Mouse (Mus musculus) limb, embryonic 14.5 days (tissue): Measurements from ENCODE around the gene Ccdc160. TPM values are rescaled to one million over a fixed set of nuclear protein-coding genes. Genes with fewer than 3 reads are reported as not detected.

ENCODE experiments used
- ATAC-seq: fragments of 200-750 bp; cut with Nextera tagmentation; 2 replicates; pipeline ENCODE4 v1.8.0; 2017; ENCODE audit warnings: low read depth, moderate number of reproducible peaks, moderate TSS enrichment; ENCODE audit not compliant: low FRiP score
- DNase-seq: peaks from one replicate; pipeline ENCODE4 v3.0.0-alpha.2; 2015; ENCODE audit warnings: low spot score
- H3K27ac ChIP-seq: fragments of 300-500 bp; sonication (generic); replicated peaks from 2 replicates; pipeline ENCODE4 v1.5.1; 2014; ENCODE audit warnings: low read depth, mild to moderate bottlenecking, low read length, moderate library complexity, mixed read lengths
- H3K27me3 ChIP-seq: fragments of 300-500 bp; sonication (generic); 2 replicates; pipeline ENCODE4 v1.6.1; 2014; ENCODE audit warnings: low read length, mixed read lengths; ENCODE audit not compliant: control insufficient read depth, insufficient read depth
- H3K36me3 ChIP-seq: fragments of 300-500 bp; sonication (generic); 2 replicates; pipeline ENCODE4 v1.6.1; 2014; ENCODE audit warnings: mild to moderate bottlenecking, low read length, moderate library complexity, mixed read lengths; ENCODE audit not compliant: control insufficient read depth, insufficient read depth
- H3K4me1 ChIP-seq: fragments of 300-500 bp; sonication (generic); 2 replicates; pipeline ENCODE4 v1.6.1; 2014; ENCODE audit warnings: antibody characterized with exemption, low read length, mixed read lengths; ENCODE audit not compliant: control insufficient read depth, insufficient read depth
- H3K4me2 ChIP-seq: fragments of 300-500 bp; sonication (generic); replicated peaks from 2 replicates; pipeline ENCODE4 v1.6.1; 2014; ENCODE audit warnings: low read depth, mild to moderate bottlenecking, low read length, moderate library complexity; ENCODE audit not compliant: severe bottlenecking
- H3K4me3 ChIP-seq: fragments of 300-500 bp; sonication (generic); replicated peaks from 2 replicates; pipeline ENCODE4 v1.5.1; 2014; ENCODE audit warnings: low read length
- H3K9ac ChIP-seq: fragments of 300-500 bp; sonication (generic); 2 replicates; pipeline ENCODE4 v1.6.1; 2014; ENCODE audit warnings: mild to moderate bottlenecking, low read depth, low read length, moderate library complexity; ENCODE audit not compliant: severe bottlenecking
- H3K9me3 ChIP-seq: fragments of 300-500 bp; sonication (generic); 2 replicates; pipeline ENCODE4 v1.6.1; 2016; ENCODE audit warnings: low read length; ENCODE audit not compliant: control insufficient read depth
- POLR2A ChIP-seq: fragments of 200-500 bp; IDR thresholded peaks from 2 replicates; pipeline ENCODE4 v1.8.0; 2012; ENCODE audit warnings: inconsistent platforms, mild to moderate bottlenecking, moderate library complexity, borderline replicate concordance; ENCODE audit not compliant: insufficient read depth, insufficient read length; ENCODE audit errors: extremely low read depth
- WGBS: fragments of 180-500 bp; shearing (Covaris S2); extraction: QIAGEN DNeasy Blood & Tissue Kit; methylation state at CpG from one replicate; pipeline ENCODE4 v1.1.7; 2014; 5-methylcytosine and 5-hydroxymethylcytosine counted together
- microRNA counts: library from miRNA; unstranded; fragments of <30 nt; microRNA quantifications from one replicate; lab custom pipeline; 2016
- microRNA-seq: library from miRNA; unstranded; fragments of <30 nt; microRNA quantifications from one replicate; pipeline ENCODE4, GENCODE M21; 2016
- polyA plus RNA-seq, 2 experiments: library from polyadenylated mRNA; depleted of rRNA in 1 of 2; stranded (reverse) in 1 of 2; unstranded in 1 of 2; fragments of >200 nt; fragmentation: Nextera tagmentation in 1 of 2; extraction: Ambion mirVana in 1 of 2; gene quantifications; 2 replicates each; pipeline versions ENCODE4 v1.2.1 to v1.2.3; 2012 to 2014

Gene Ccdc160
- polyA plus RNA-seq, 2 experiments, result 0.23 to 0.25 TPM

DNA sequence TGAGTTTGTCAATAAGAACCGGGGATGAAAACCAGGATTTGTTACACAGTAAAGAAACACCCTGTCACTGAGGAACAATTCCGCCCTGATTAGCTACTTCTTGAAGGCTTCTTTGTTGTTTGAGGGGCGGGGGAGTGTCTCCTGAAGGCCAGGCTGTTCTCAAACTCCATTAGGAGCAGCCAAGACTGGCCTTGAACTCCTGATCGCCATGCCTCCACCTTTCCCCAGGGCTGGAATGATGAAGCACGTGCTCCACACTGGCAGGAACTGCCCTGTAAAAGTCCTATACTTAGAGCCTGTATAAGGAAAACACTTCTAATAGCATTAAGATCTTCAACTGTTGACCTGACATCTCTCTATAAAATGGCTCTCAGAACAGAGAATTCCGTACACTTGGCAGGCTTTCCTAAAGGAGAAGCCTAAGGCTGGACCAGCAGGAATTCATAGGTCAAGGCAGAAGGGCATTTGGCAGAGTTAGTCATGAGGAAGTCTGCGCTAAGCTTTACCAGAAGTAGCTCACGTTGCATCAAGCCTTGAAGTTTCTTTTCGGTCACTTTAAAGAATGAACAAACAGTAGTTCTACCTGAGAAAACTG lies 6.1 kb downstream of the Ccdc160 start:
- ATAC-seq, result no peak
- 60% methylated on average over 9 of the region's 9 CpGs for WGBS
- H3K9ac ChIP-seq, result no peak overlapping the region
- no peaks in the 10 kb centered on the region for H3K36me3 ChIP-seq
- no peaks in the 10 kb centered on the region for H3K4me1 ChIP-seq
- DNase-seq, result no peak
- no peaks in the 10 kb centered on the region for H3K9me3 ChIP-seq
- no peak for TF ChIP-seq POLR2A
- H3K4me3 ChIP-seq, result no peak overlapping the region
- no peak overlapping the region for H3K4me2 ChIP-seq
- H3K27ac ChIP-seq, result no peak overlapping the region
- no peaks in the 10 kb centered on the region for H3K27me3 ChIP-seq

DNA sequence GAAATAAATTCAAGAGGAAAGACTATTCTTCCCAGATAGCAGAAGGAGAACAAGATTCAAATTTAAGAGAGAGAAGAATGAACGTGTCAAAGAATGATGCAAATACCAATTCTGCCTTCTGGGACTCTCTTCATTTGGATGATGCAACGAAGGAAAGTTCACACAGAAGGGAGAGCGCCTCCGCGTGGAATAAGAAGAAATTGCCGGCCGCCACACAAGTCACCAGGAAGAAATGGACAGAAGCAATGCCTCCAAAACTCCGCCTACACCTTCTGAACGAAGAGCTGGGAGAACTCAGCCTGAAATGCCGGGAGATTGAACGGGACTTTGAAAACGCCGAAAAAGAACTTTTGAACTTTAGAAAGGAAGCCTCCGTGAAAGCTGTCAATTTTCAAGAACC lies 7.3 kb downstream of the Ccdc160 start:
- Histone ChIP-seq H3K27ac (no peak overlapping the region), H3K9me3 (no peaks in the 10 kb centered on the region), H3K36me3 (no peaks in the 10 kb centered on the region), H3K4me1 (no peaks in the 10 kb centered on the region), H3K4me2 (no peak overlapping the region), H3K27me3 (no peaks in the 10 kb centered on the region), H3K9ac (no peak overlapping the region), H3K4me3 (no peak overlapping the region)
- TF ChIP-seq POLR2A, result no peak
- WGBS, result 71% methylated on average over 14 of the region's 14 CpGs
- ATAC-seq, result no peak
- DNase-seq, result no peak

GRCm38 (mm10) chrX:52799566-52799965 lies 8.6 kb downstream of the Ccdc160 start:
- no peak overlapping the region for H3K4me2 ChIP-seq
- WGBS, result 36% methylated on average over 6 of the region's 6 CpGs
- DNase-seq, result no peak
- no peak overlapping the region for H3K9ac ChIP-seq
- H3K4me1 ChIP-seq, result no peaks in the 10 kb centered on the region
- no peak for TF ChIP-seq POLR2A
- ATAC-seq, result no peak
- no peaks in the 10 kb centered on the region for H3K36me3 ChIP-seq
- H3K27ac ChIP-seq, result no peak overlapping the region
- no peaks in the 10 kb centered on the region for H3K9me3 ChIP-seq
- H3K27me3 ChIP-seq, result no peaks in the 10 kb centered on the region
- H3K4me3 ChIP-seq, result no peak overlapping the region

DNA sequence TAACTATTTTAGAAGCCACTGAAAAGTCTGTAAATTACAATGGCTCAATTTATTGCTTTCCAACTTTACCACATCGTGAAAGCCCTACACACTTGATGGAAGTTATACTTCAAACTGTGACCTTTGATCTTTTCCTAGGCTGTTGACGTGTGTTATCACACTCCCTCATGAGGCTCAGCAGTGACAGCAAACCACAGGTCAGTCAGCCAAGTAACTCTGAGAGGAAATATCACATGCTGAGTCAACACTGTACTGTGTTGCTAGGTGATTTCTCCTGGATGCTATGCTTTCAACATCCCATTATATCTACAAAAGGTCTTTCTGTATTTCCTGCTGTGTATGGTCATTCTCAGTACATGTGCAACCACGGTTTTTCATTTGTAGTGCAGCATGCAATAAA lies 28.3 kb downstream of the Ccdc160 start:
- H3K4me2 ChIP-seq, result no peak overlapping the region
- no peaks in the 10 kb centered on the region for H3K27me3 ChIP-seq
- H3K36me3 ChIP-seq, result no peaks in the 10 kb centered on the region
- no peak for TF ChIP-seq POLR2A
- H3K9me3 ChIP-seq, result no peaks in the 10 kb centered on the region
- no peak overlapping the region for H3K9ac ChIP-seq
- no peak overlapping the region for H3K27ac ChIP-seq
- 44% methylated on average over 3 of the region's 3 CpGs for WGBS
- ATAC-seq (no peak), DNase-seq (no peak)
- no peak overlapping the region for H3K4me3 ChIP-seq
- no peaks in the 10 kb centered on the region for H3K4me1 ChIP-seq

MicroRNAs encoded within 50 kb of the gene (microRNA counts, 519-probe panel; counts per million panel counts)
- microRNA mmu-miR-106a+mmu-miR-17 (lab: Ali Mortazavi, UCI) (4,879 counts per million, percentile 94 among the panel's probes with 10 or more counts), microRNA mmu-miR-18b (lab: Ali Mortazavi, UCI) (not detected), microRNA mmu-miR-363 (lab: Ali Mortazavi, UCI) (not detected)

Small RNA genes within 50 kb of the gene (microRNA-seq; reads per million reads assigned to microRNA genes)
- 65.7 reads per million, percentile 40 among the genes with 10 or more reads in this experiment for gene Mir106a
- 11.4 reads per million, percentile 22 among the genes with 10 or more reads in this experiment for gene Mir18b
- 4.6 reads per million, percentile 12 among the genes with 10 or more reads in this experiment for gene Mir19b-2
- gene Mir20b, result 56.5 reads per million, percentile 39 among the genes with 10 or more reads in this experiment
- gene Mir363, result 65.7 reads per million, percentile 40 among the genes with 10 or more reads in this experiment
- gene Mir92-2, result 46.5 reads per million, percentile 35 among the genes with 10 or more reads in this experiment

Other genes with a start within 250 kb of the Ccdc160 start
- gene Gpc3, start 177.2 kb upstream of the Ccdc160 start, polyA plus RNA-seq (2012; rRNA removed), result 730 and 849 TPM in 2 replicates
- 985 and 1,114 TPM in 2 replicates for gene Gpc3, start 177.2 kb upstream of the Ccdc160 start, polyA plus RNA-seq (2014; fragmentation: Nextera tagmentation; extraction: Ambion mirVana)
- gene Phf6, start 121.1 kb downstream of the Ccdc160 start, polyA plus RNA-seq (2012; rRNA removed), result 25.0 and 26.1 TPM in 2 replicates
- 40.3 and 53.2 TPM in 2 replicates for gene Phf6, start 121.1 kb downstream of the Ccdc160 start, polyA plus RNA-seq (2014; fragmentation: Nextera tagmentation; extraction: Ambion mirVana)
- 45.3 and 60.9 TPM in 2 replicates for gene Hprt, start 196.9 kb downstream of the Ccdc160 start, polyA plus RNA-seq (2012; rRNA removed)
- 120 and 140 TPM in 2 replicates for gene Hprt, start 196.9 kb downstream of the Ccdc160 start, polyA plus RNA-seq (2014; fragmentation: Nextera tagmentation; extraction: Ambion mirVana)